Mouse (Mus musculus) myocyte (in vitro differentiated cells): ENCODE measurements at regions not wholly inside any gene's neighbourhood (a gene's known extent, or its start where the extent isn't known, plus 50 kb on each side); places are given as distances from the start of the nearest gene placed in this dataset.

Experiments
- CEBPB ChIP-seq: IDR thresholded peaks from 2 replicates; pipeline ENCODE4 v1.6.1; 2011; ENCODE audit warnings: mild to moderate bottlenecking, moderate library complexity; ENCODE audit not compliant: poor library complexity, insufficient read depth, severe bottlenecking
- E2F4 ChIP-seq: IDR thresholded peaks from one replicate; pipeline ENCODE4 v1.6.1; 2011; ENCODE audit warnings: mild to moderate bottlenecking, control low read depth, moderate library complexity; ENCODE audit not compliant: insufficient read depth
- MAX ChIP-seq: IDR thresholded peaks from one replicate; pipeline ENCODE4 v1.6.1; 2011; ENCODE audit warnings: low read depth, mild to moderate bottlenecking, control low read depth
- MYOD1 ChIP-seq, 3 experiments: IDR thresholded peaks; one replicate each; pipeline ENCODE4 v1.6.1; 2011; ENCODE audit warnings: control low read depth in 2 of 3, low read depth in 2 of 3, mild to moderate bottlenecking in 2 of 3, moderate library complexity in 1 of 3; ENCODE audit not compliant: insufficient read length in 2 of 3, control insufficient read depth in 1 of 3
- MYOG ChIP-seq, 3 experiments: IDR thresholded peaks; one replicate each; pipeline ENCODE4 v1.6.1; 2011; ENCODE audit warnings: control low read depth in 2 of 3, low read depth in 2 of 3, mild to moderate bottlenecking in 2 of 3; ENCODE audit not compliant: insufficient read length in 2 of 3, control insufficient read depth in 1 of 3, insufficient read depth in 1 of 3
- POLR2A ChIP-seq: IDR thresholded peaks from one replicate; pipeline ENCODE4 v1.6.1; 2011; ENCODE audit warnings: low read depth, mild to moderate bottlenecking, control low read depth, moderate library complexity; ENCODE audit not compliant: insufficient read length
- POLR2AphosphoS2 ChIP-seq: IDR thresholded peaks from one replicate; pipeline ENCODE4 v1.6.1; 2011; ENCODE audit warnings: low read depth, control low read depth; ENCODE audit not compliant: insufficient read length
- REST ChIP-seq: IDR thresholded peaks from one replicate; pipeline ENCODE4 v1.6.1; 2011; ENCODE audit warnings: mild to moderate bottlenecking, control low read depth, moderate library complexity; ENCODE audit not compliant: insufficient read depth, insufficient read length
- SRF ChIP-seq: IDR thresholded peaks from one replicate; pipeline ENCODE4 v1.6.1; 2011; ENCODE audit warnings: low read depth; ENCODE audit not compliant: control insufficient read depth, insufficient read length
- TCF12 ChIP-seq: IDR thresholded peaks from one replicate; pipeline ENCODE4 v1.6.1; 2011; ENCODE audit warnings: mild to moderate bottlenecking, control low read depth; ENCODE audit not compliant: poor library complexity, insufficient read depth, severe bottlenecking
- TCF3 ChIP-seq: IDR thresholded peaks from one replicate; pipeline ENCODE4 v1.6.1; 2011; ENCODE audit warnings: low read depth, control low read depth; ENCODE audit not compliant: insufficient read length
- USF1 ChIP-seq: IDR thresholded peaks from one replicate; pipeline ENCODE4 v1.6.1; 2011; ENCODE audit warnings: low read depth, mild to moderate bottlenecking, control low read depth, moderate library complexity

DNA sequence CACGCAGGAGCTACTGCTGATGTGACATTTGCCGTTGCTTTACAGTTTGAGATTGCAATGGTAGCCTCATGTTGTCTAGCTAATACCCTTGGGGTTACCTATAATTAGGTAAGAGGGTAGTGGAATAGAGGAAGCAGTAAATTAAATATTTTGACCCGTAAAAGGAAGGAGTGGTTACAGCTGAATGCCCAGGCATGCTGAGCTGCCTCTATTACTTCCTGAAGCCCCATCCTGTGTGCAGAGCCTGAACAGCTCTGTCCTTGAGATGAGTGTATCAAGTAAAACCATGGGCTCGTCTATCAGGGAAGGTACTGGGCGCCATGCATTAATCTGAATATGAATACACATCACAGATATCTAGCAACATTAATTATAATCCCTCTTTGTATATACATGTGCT, 179.1 kb upstream of the Spats2l start:
- TF ChIP-seq POLR2A (no peak), USF1 (no peak), MYOG (IDR thresholded peaks at IDR 0.05; ENCODE audit: control insufficient read depth in 1 of 3, insufficient read depth in 1 of 3, insufficient read length in 2 of 3, low read depth in 2 of 3) (no peak), TCF12 (no peak), POLR2AphosphoS2 (no peak), SRF (no peak), MYOD1 (IDR thresholded peaks at IDR 0.05; ENCODE audit: control insufficient read depth in 1 of 3, insufficient read length in 2 of 3, low read depth in 2 of 3) (no peak), REST (no peak), E2F4 (no peak), MAX (no peak), TCF3 (no peak), CEBPB (no peak)
